Mouse (Mus musculus): Measurements from ENCODE around the gene Zmynd8. TPM values are rescaled to one million over a fixed set of nuclear protein-coding genes. Genes with fewer than 3 reads are reported as not detected.
A peak's percentile ranks its signal among the peaks of the same experiment; 100 is the strongest.

Zmynd8 gene
- polyA plus RNA-seq, 1 experiment from 2014 or later: 63.4 TPM

DNA sequence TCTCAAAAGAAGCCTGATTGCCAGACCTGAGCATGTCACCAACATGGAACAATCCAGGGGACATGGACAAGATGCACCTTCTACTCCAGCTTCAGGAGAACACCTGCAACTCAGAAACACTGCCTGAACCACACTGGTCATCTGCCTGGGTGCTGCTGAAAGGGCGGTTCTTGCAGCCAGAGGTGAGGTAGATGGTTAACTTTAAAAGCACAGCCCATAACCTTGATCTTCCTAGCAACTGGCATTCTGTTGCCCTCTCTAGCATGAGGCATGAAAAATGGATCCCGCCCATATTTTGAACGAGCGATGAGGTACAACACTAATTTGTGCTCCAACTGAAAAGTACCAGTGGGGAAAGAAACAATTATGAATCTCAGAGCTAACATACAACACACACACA is 21.6 kb downstream of the Zmynd8 start:
- H3K9me3 ChIP-seq (ENCODE audit: control insufficient read depth, low read length): no peaks in the 10 kb centered on the region
- peaks cover 92% of the 10 kb centered on the region for H3K4me1 ChIP-seq (replicated peaks; ENCODE audit: control insufficient read depth, insufficient read depth, low read length)
- peak overlapping the region; percentile 84 for H3K4me2 ChIP-seq (replicated peaks)
- H3K4me3 ChIP-seq (replicated peaks; ENCODE audit: low read length): peak overlapping the region; percentile 20
- peak overlapping the region; percentile 97 for H3K27ac ChIP-seq
- 48% methylated on average over 4 of the region's 4 CpGs for WGBS
- DNase-seq (ENCODE audit: low spot score): no peak
- no peak for ATAC-seq (ENCODE audit: low FRiP score)
- H3K9ac ChIP-seq: peak overlapping the region; percentile 74
- H3K36me3 ChIP-seq (replicated peaks; ENCODE audit: control insufficient read depth, insufficient read depth): peaks cover 27% of the 10 kb centered on the region
- H3K27me3 ChIP-seq (ENCODE audit: control insufficient read depth, insufficient read depth, low read length): no peaks in the 10 kb centered on the region

- H3K27me3 ChIP-seq (ENCODE audit: control insufficient read depth, insufficient read depth, low read length): no peaks in the 10 kb centered on the region
- H3K4me1 ChIP-seq (replicated peaks; ENCODE audit: control insufficient read depth, insufficient read depth, low read length): peaks cover 84% of the 10 kb centered on the region
- no peaks in the 10 kb centered on the region for H3K9me3 ChIP-seq (ENCODE audit: control insufficient read depth, low read length)
- peak overlapping the region; percentile 74 for H3K9ac ChIP-seq
- H3K4me3 ChIP-seq (replicated peaks; ENCODE audit: low read length): no peak overlapping the region; the same call in 1 of the 2 replicates
- WGBS: 26% methylated on average over 8 of the region's 8 CpGs
- peak overlapping the region; percentile 84 for H3K4me2 ChIP-seq (replicated peaks)
- DNase-seq (ENCODE audit: low spot score) (no peak), ATAC-seq (ENCODE audit: low FRiP score) (no peak)
- peak overlapping the region; percentile 97 for H3K27ac ChIP-seq
- H3K36me3 ChIP-seq (replicated peaks; ENCODE audit: control insufficient read depth, insufficient read depth): peaks cover 27% of the 10 kb centered on the region
Observed at GRCm38 (mm10) chr2:165876201-165876918, 22.5 kb downstream of the Zmynd8 start.

GRCm38 (mm10) chr2:165875406-165875955 is 23.3 kb downstream of the Zmynd8 start:
- H3K4me1 ChIP-seq (replicated peaks; ENCODE audit: control insufficient read depth, insufficient read depth, low read length): peaks cover 75% of the 10 kb centered on the region
- 0 out of 2 replicates have a peak, but pooled peaks have one; percentile 9 for ATAC-seq (ENCODE audit: low FRiP score)
- H3K4me2 ChIP-seq (replicated peaks): peak overlapping the region; percentile 84
- H3K9me3 ChIP-seq (ENCODE audit: control insufficient read depth, low read length): no peaks in the 10 kb centered on the region
- no peaks in the 10 kb centered on the region for H3K27me3 ChIP-seq (ENCODE audit: control insufficient read depth, insufficient read depth, low read length)
- 12% methylated on average over 13 of the region's 13 CpGs for WGBS
- no peak for DNase-seq (ENCODE audit: low spot score)
- peak overlapping the region; percentile 10 for H3K4me3 ChIP-seq (replicated peaks; ENCODE audit: low read length)
- peaks cover 33% of the 10 kb centered on the region for H3K36me3 ChIP-seq (replicated peaks; ENCODE audit: control insufficient read depth, insufficient read depth)
- peak overlapping the region; percentile 74 for H3K9ac ChIP-seq
- H3K27ac ChIP-seq: peak overlapping the region; percentile 97

GRCm38 (mm10) chr2:165874461-165875339 is 24.1 kb downstream of the Zmynd8 start:
- Histone ChIP-seq H3K27me3 (ENCODE audit: control insufficient read depth, insufficient read depth, low read length) (no peaks in the 10 kb centered on the region), H3K36me3 (replicated peaks; ENCODE audit: control insufficient read depth, insufficient read depth) (peaks cover 29% of the 10 kb centered on the region), H3K4me1 (replicated peaks; ENCODE audit: control insufficient read depth, insufficient read depth, low read length) (peaks cover 73% of the 10 kb centered on the region), H3K4me2 (replicated peaks) (peak overlapping the region; percentile 84), H3K4me3 (replicated peaks; ENCODE audit: low read length) (peak overlapping the region; percentile 10), H3K9ac (peak overlapping the region; percentile 74), H3K27ac (peak overlapping the region; percentile 97), H3K9me3 (ENCODE audit: control insufficient read depth, low read length) (no peaks in the 10 kb centered on the region)
- 21% methylated on average over 13 of the region's 13 CpGs for WGBS
- ATAC-seq (ENCODE audit: low FRiP score) (peak; percentile 75), DNase-seq (ENCODE audit: low spot score) (peak; percentile 69)

- WGBS: 50% methylated on average over 3 of the region's 3 CpGs
- DNase-seq (ENCODE audit: low spot score) (no peak), ATAC-seq (ENCODE audit: low FRiP score) (no peak; the same call in 1 of the 2 replicates)
- H3K4me2 ChIP-seq (replicated peaks): no peak overlapping the region
- H3K27me3 ChIP-seq (ENCODE audit: control insufficient read depth, insufficient read depth, low read length): no peaks in the 10 kb centered on the region
- no peak overlapping the region for H3K4me3 ChIP-seq (replicated peaks; ENCODE audit: low read length)
- H3K9me3 ChIP-seq (ENCODE audit: control insufficient read depth, low read length): no peaks in the 10 kb centered on the region
- H3K36me3 ChIP-seq (replicated peaks; ENCODE audit: control insufficient read depth, insufficient read depth): peaks cover 29% of the 10 kb centered on the region
- peak overlapping the region; percentile 97 for H3K27ac ChIP-seq
- H3K4me1 ChIP-seq (replicated peaks; ENCODE audit: control insufficient read depth, insufficient read depth, low read length): peaks cover 73% of the 10 kb centered on the region
- H3K9ac ChIP-seq: peak overlapping the region; percentile 74; the same call in 1 of the 2 replicates
Observed at GRCm38 (mm10) chr2:165873777-165874176, 25.0 kb downstream of the Zmynd8 start.

DNA sequence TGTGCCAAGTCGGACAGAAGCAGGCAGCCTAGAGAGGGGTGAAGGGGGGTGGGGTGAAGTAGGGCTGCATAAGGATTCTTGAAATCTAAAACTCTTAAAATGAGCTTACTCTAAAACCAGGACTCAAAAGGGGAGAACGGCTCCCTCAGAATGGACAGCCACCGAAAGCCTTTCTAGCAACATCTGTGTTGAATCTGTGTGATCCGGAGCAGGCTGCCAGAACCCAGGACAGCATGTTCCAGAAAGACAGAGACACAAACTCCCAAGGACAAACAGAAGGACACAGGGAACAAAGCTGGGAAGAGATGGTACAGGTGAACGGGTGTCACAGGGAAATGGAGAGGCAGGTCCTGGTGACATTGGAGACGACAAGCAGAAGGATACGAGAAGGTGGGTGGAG is 25.6 kb downstream of the Zmynd8 start:
- DNase-seq (ENCODE audit: low spot score) (no peak), ATAC-seq (ENCODE audit: low FRiP score) (no peak)
- Histone ChIP-seq H3K4me2 (replicated peaks) (no peak overlapping the region), H3K36me3 (replicated peaks; ENCODE audit: control insufficient read depth, insufficient read depth) (peaks cover 29% of the 10 kb centered on the region), H3K27me3 (ENCODE audit: control insufficient read depth, insufficient read depth, low read length) (no peaks in the 10 kb centered on the region), H3K9ac (no peak overlapping the region), H3K4me1 (replicated peaks; ENCODE audit: control insufficient read depth, insufficient read depth, low read length) (peaks cover 74% of the 10 kb centered on the region), H3K9me3 (ENCODE audit: control insufficient read depth, low read length) (no peaks in the 10 kb centered on the region), H3K27ac (peak overlapping the region; percentile 21; the same call in 1 of the 2 replicates), H3K4me3 (replicated peaks; ENCODE audit: low read length) (no peak overlapping the region)
- WGBS: 82% methylated on average over 7 of the region's 7 CpGs

DNA sequence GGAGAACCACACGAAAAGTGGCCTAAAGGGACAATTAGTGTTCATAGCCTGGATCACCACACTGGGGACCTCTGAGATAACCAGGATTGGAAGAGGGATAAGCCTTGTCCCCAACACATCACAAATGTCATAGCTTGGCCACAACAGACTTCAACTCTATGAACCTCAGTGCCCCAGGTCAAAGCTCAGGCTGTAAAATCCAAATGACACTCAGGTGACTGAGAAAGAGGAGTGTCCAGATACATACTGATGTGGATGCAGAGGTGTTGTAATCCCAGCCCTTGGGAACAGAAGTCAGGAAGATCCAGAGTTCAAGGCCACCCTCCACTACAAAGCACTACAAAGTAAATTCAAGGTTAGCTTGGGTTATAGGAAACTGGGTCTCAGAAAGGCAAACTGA is 29.6 kb downstream of the Zmynd8 start:
- Histone ChIP-seq H3K27ac (peak overlapping the region; percentile 79), H3K36me3 (replicated peaks; ENCODE audit: control insufficient read depth, insufficient read depth) (peaks cover 23% of the 10 kb centered on the region), H3K9ac (no peak overlapping the region), H3K4me2 (replicated peaks) (no peak overlapping the region), H3K27me3 (ENCODE audit: control insufficient read depth, insufficient read depth, low read length) (no peaks in the 10 kb centered on the region), H3K4me3 (replicated peaks; ENCODE audit: low read length) (no peak overlapping the region), H3K4me1 (replicated peaks; ENCODE audit: control insufficient read depth, insufficient read depth, low read length) (peaks cover 57% of the 10 kb centered on the region), H3K9me3 (ENCODE audit: control insufficient read depth, low read length) (no peaks in the 10 kb centered on the region)
- no peak for ATAC-seq (ENCODE audit: low FRiP score)
- DNase-seq (ENCODE audit: low spot score): no peak
- WGBS: 57% methylated on average over 1 of the region's 1 CpGs

DNA sequence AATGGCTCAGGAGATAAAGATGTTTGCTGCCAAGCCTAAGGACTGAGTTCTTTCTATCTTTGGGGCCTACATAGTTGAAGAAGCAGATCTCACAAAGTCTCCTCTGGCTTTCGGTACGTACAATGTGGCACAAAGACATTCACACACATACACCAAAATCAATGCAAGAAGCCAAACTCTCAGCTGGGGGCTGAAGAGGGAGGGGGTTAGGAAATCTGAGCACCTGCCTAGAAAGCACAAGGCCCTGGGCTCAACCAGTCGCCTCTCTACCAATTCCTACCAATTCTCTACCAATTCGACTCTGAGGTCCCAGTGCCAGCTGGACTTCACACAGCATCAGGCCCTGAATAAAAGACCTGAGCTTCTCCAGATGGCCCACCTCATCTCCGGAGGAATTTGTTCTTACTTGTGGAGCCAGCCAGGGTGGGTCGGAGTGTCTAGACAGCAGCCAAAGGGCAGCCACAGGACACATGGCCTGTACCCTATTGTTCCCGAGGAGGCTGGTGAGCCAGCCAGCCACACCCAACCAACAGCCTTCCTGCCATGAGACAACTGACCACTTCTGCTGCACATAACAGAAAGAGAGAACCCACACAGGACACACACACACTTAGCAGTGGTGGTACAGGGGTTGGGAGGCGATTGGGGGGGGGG is 30.2 kb downstream of the Zmynd8 start:
- ATAC-seq (ENCODE audit: low FRiP score): no peak
- DNase-seq (ENCODE audit: low spot score): no peak
- H3K9ac ChIP-seq: no peak overlapping the region
- 60% methylated on average over 8 of the region's 8 CpGs for WGBS
- H3K9me3 ChIP-seq (ENCODE audit: control insufficient read depth, low read length): no peaks in the 10 kb centered on the region
- H3K4me2 ChIP-seq (replicated peaks): no peak overlapping the region
- H3K4me3 ChIP-seq (replicated peaks; ENCODE audit: low read length): no peak overlapping the region
- peaks cover 17% of the 10 kb centered on the region for H3K36me3 ChIP-seq (replicated peaks; ENCODE audit: control insufficient read depth, insufficient read depth)
- H3K27me3 ChIP-seq (ENCODE audit: control insufficient read depth, insufficient read depth, low read length): no peaks in the 10 kb centered on the region
- peaks cover 51% of the 10 kb centered on the region for H3K4me1 ChIP-seq (replicated peaks; ENCODE audit: control insufficient read depth, insufficient read depth, low read length)
- peak overlapping the region; percentile 79 for H3K27ac ChIP-seq

Measured in hindbrain, embryonic 14.5 days (tissue).